Mouse (Mus musculus) spleen, postnatal 14 days (tissue): ENCODE data around the gene Rps6ka5.

ENCODE experiments used
- DNase-seq, 2 experiments: peaks; one replicate each; pipeline ENCODE4 v3.0.0; 2021 to 2022; ENCODE audit warnings: low spot score in 2 of 2

Gene Rps6ka5

GRCm38 (mm10) chr12:100655972-100656371 is 70.8 kb downstream of the Rps6ka5 start:
- DNase-seq, result no peak

GRCm38 (mm10) chr12:100641936-100642335 is 84.8 kb downstream of the Rps6ka5 start:
- no peak for DNase-seq

GRCm38 (mm10) chr12:100640726-100641125 is 86.1 kb downstream of the Rps6ka5 start:
- no peak for DNase-seq

GRCm38 (mm10) chr12:100639680-100640079 is 87.1 kb downstream of the Rps6ka5 start:
- DNase-seq, result peak in 1 of 2 experiments; percentile 23

- DNase-seq, result no peak
Observed at GRCm38 (mm10) chr12:100637886-100638285, 88.9 kb downstream of the Rps6ka5 start.

- DNase-seq, result no peak
Observed at GRCm38 (mm10) chr12:100636733-100637132, 90.0 kb downstream of the Rps6ka5 start.

- DNase-seq, result no peak
Observed at GRCm38 (mm10) chr12:100636299-100636633, 90.5 kb downstream of the Rps6ka5 start.

GRCm38 (mm10) chr12:100635601-100636298 is 91.0 kb downstream of the Rps6ka5 start:
- DNase-seq, result no peak

- no peak for DNase-seq
Observed at GRCm38 (mm10) chr12:100633231-100633630, 93.6 kb downstream of the Rps6ka5 start.

- DNase-seq, result no peak
Observed at GRCm38 (mm10) chr12:100631286-100631685, 95.5 kb downstream of the Rps6ka5 start.

GRCm38 (mm10) chr12:100629126-100629920 is 97.5 kb downstream of the Rps6ka5 start:
- no peak for DNase-seq

- no peak for DNase-seq
Observed at GRCm38 (mm10) chr12:100626991-100627677, 99.6 kb downstream of the Rps6ka5 start.

GRCm38 (mm10) chr12:100626273-100626990 is 100.4 kb downstream of the Rps6ka5 start:
- DNase-seq, result no peak

- no peak for DNase-seq
Observed at GRCm38 (mm10) chr12:100624854-100625447, 101.8 kb downstream of the Rps6ka5 start.

- DNase-seq, result no peak
Observed at GRCm38 (mm10) chr12:100615251-100615650, 111.5 kb downstream of the Rps6ka5 start.

- no peak for DNase-seq
Observed at GRCm38 (mm10) chr12:100613878-100614277, 112.9 kb downstream of the Rps6ka5 start.

- no peak for DNase-seq
Observed at GRCm38 (mm10) chr12:100613192-100613700, 113.5 kb downstream of the Rps6ka5 start.

GRCm38 (mm10) chr12:100609766-100610165 is 117.0 kb downstream of the Rps6ka5 start:
- DNase-seq, result no peak

- no peak for DNase-seq
Observed at GRCm38 (mm10) chr12:100609064-100609463, 117.7 kb downstream of the Rps6ka5 start.

GRCm38 (mm10) chr12:100606733-100607132 is 120.0 kb downstream of the Rps6ka5 start:
- no peak for DNase-seq

GRCm38 (mm10) chr12:100605596-100605995 is 121.2 kb downstream of the Rps6ka5 start:
- DNase-seq, result no peak
